Mouse (Mus musculus): ENCODE results near the gene Armh3.

DNA sequence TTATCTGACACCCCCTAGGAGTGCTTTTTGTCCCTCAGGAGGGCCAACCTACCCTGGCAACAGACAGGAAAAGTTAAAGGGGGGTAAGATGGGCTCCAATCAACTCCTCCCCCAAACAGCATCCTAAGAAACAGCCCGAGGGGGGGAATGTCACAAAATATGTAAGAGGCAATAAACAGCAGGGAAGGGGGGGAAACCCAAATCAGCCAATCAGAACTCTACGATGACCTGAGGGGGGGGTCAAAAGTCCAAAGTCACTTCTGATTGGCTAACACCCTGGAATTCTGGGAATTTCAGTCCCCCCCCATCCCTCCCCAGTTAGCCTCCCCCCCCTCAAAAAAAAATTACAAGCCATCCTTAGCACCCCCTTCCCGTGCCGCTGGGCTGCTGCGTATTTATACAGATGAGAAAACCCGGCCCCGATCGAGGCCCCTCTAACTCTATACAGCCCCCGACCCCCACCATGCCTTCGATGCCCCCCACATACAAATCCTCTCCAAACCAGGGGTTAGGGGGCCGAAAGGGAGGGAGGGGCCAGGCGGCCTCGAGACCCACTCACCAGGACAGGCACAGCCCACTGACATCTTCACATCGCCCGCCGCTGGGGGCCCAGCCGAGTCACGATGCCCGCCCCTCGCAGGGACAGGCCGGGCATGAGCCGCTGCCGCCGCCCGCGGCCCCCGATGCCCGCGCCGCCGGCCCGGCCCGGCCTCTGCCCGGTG is 46.1 kb upstream of the Armh3 start, which contains the start of gene Pprc1:
- no peak for TF ChIP-seq CTCF (IDR thresholded peaks at IDR 0.05)
- no peak for TF ChIP-seq EP300 (IDR thresholded peaks at IDR 0.05; ENCODE audit: insufficient read depth, low read depth, low read length)
